8 mouse cellular contexts compared by ENCODE assay signal in the genomic region with DNA sequence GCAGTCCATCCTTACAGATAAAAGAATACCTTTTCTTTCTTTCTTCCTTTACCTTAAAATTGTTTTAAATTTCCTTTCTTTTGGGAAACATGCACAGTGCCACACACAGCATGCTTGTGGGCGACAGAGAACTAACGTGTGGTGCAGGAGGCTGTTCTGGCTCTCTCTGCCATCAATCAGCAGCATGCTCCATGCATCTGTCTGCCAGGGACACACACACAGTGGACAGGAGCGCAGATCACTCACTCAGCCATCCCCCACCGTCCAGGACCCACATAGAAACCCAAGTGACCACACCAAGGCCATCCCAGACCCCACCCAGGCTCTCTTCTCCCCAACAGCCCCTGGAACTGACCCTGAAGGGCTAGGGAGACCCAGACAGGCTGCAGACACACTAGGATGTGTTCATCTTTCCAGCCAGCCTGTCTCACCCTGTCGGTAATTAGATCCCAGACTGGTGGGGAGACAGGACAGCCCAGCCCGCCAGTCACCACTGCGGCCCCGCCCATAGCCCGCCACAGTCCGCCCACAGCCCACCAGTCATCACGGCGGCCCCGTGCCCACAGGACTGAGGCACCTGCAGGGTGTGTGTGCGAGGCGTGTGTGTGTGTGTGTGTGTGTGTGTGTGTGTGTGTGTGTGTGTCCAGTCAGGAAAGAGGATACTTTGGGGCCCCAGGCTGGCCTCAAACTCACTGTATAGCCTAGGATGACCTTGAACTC. TPM values are rescaled to one million over a fixed set of nuclear protein-coding genes. Genes with fewer than 3 reads are reported as not detected.
DNase-seq lines count a peak whose midpoint lies in the region; ATAC-seq lines count a peak whose summit lies in the region.

No protein-coding gene starts in this region.

- H3K4me3 ChIP-seq in heart, embryonic 11.5 days (ENCODE audit: low read depth, low read length): peak overlapping the region; percentile 32
- H3K4me3 ChIP-seq in forebrain, embryonic 10.5 days: peak overlapping the region; percentile 57
- H3K4me3 ChIP-seq in limb, embryonic 15.5 days: peak overlapping the region; percentile 35
- peak overlapping the region; percentile 38 for H3K4me3 ChIP-seq in stomach, embryonic 15.5 days (replicated peaks)

- H3K36me3 ChIP-seq in heart, embryonic 11.5 days (ENCODE audit: control insufficient read depth, insufficient read depth, low read length): no peaks in the 10 kb centered on the region
- no peaks in the 10 kb centered on the region for H3K36me3 ChIP-seq in forebrain, embryonic 10.5 days (replicated peaks)
- no peaks in the 10 kb centered on the region for H3K36me3 ChIP-seq in limb, embryonic 15.5 days
- no peaks in the 10 kb centered on the region for H3K36me3 ChIP-seq in stomach, embryonic 15.5 days

- peak overlapping the region; percentile 96 for H3K27ac ChIP-seq in heart, embryonic 11.5 days (ENCODE audit: low read depth, low read length)
- H3K27ac ChIP-seq in forebrain, embryonic 10.5 days: peak overlapping the region; percentile 74
- peak overlapping the region; percentile 89 for H3K27ac ChIP-seq in limb, embryonic 15.5 days
- peak overlapping the region; percentile 92 for H3K27ac ChIP-seq in stomach, embryonic 15.5 days

- WGBS in heart, embryonic 11.5 days (ENCODE audit: insufficient replicate concordance): 7% methylated on average over 15 of the region's 15 CpGs
- WGBS in forebrain, embryonic 10.5 days: 18% methylated on average over 15 of the region's 15 CpGs
- WGBS in limb, embryonic 15.5 days: 9% methylated on average over 15 of the region's 15 CpGs
- 9% methylated on average over 15 of the region's 15 CpGs for WGBS in stomach, embryonic 15.5 days

- H3K4me2 ChIP-seq in heart, embryonic 11.5 days: peak overlapping the region; percentile 74
- peak overlapping the region; percentile 60 for H3K4me2 ChIP-seq in limb, embryonic 15.5 days
- peak overlapping the region; percentile 80 for H3K4me2 ChIP-seq in stomach, embryonic 15.5 days

- peaks cover 7% of the 10 kb centered on the region for H3K27me3 ChIP-seq in heart, embryonic 11.5 days (ENCODE audit: control insufficient read depth, insufficient read depth, low read length)
- peaks cover 75% of the 10 kb centered on the region for H3K27me3 ChIP-seq in forebrain, embryonic 10.5 days (ENCODE audit: poor library complexity, severe bottlenecking)
- H3K27me3 ChIP-seq in limb, embryonic 15.5 days: peaks cover under 1% of the 10 kb centered on the region; the same call in 1 of the 2 replicates
- H3K27me3 ChIP-seq in stomach, embryonic 15.5 days (replicated peaks): no peaks in the 10 kb centered on the region

- peaks cover 63% of the 10 kb centered on the region for H3K4me1 ChIP-seq in heart, embryonic 11.5 days (ENCODE audit: control insufficient read depth, insufficient read depth, low read length)
- peaks cover 77% of the 10 kb centered on the region for H3K4me1 ChIP-seq in forebrain, embryonic 10.5 days
- peaks cover 82% of the 10 kb centered on the region for H3K4me1 ChIP-seq in limb, embryonic 15.5 days
- peaks cover 73% of the 10 kb centered on the region for H3K4me1 ChIP-seq in stomach, embryonic 15.5 days

- peak; percentile 47; the same call in 1 of the 2 replicates for ATAC-seq in heart, embryonic 11.5 days (replicated peaks; ENCODE audit: insufficient number of reproducible peaks, low FRiP score, low TSS enrichment)
- ATAC-seq in limb, embryonic 15.5 days (ENCODE audit: insufficient number of reproducible peaks, low FRiP score, low TSS enrichment, low read depth): peak; percentile 28; the same call in 1 of the 2 replicates
- peak; percentile 27; the same call in 1 of the 2 replicates for ATAC-seq in stomach, embryonic 15.5 days (ENCODE audit: insufficient read depth, low FRiP score, low read depth)
- ATAC-seq in frontal cortex, adult (ENCODE audit: low TSS enrichment): no peak

- H3K9me3 ChIP-seq in heart, embryonic 11.5 days (replicated peaks; ENCODE audit: control insufficient read depth, low read length): no peaks in the 10 kb centered on the region
- no peaks in the 10 kb centered on the region for H3K9me3 ChIP-seq in forebrain, embryonic 10.5 days
- no peaks in the 10 kb centered on the region for H3K9me3 ChIP-seq in limb, embryonic 15.5 days
- no peaks in the 10 kb centered on the region for H3K9me3 ChIP-seq in stomach, embryonic 15.5 days

- no peak for DNase-seq in heart, adult 8-10 months (ENCODE audit: low spot score)
- peak; percentile 68 for DNase-seq in CD4-positive helper T cell, adult 2 months (ENCODE audit: low read depth, low spot score)
- peak; percentile 48 for DNase-seq in forebrain, embryonic 10.5 days (ENCODE audit: extremely low spot score, low spot score)
- DNase-seq in cerebellum, adult 9-11 months: no peak

- peak overlapping the region; percentile 73 for H3K9ac ChIP-seq in heart, embryonic 11.5 days (ENCODE audit: low read depth, low read length)
- H3K9ac ChIP-seq in limb, embryonic 15.5 days: no peak overlapping the region
- no peak overlapping the region for H3K9ac ChIP-seq in stomach, embryonic 15.5 days

RNA-seq across cellular contexts. Expression of gene Gadd45b, which starts 9.1 kb away (rescaled TPM):
- 21.3 and 25.6 TPM in 2 replicates for polyA plus RNA-seq in heart, embryonic 11.5 days (2014; fragmentation: Nextera tagmentation; extraction: Ambion mirVana)
- 10 to 100 TPM in 2 of 4 experiments, 1 to 10 TPM in 2; 5.0 to 18.1 (median 12.0) TPM for total RNA-seq in heart, adult 8-10 months (2022)
- polyA plus RNA-seq in forebrain, embryonic 10.5 days (2016; fragmentation: Nextera tagmentation; extraction: Ambion mirVana): 5.9 and 6.3 TPM in 2 replicates
- 44.4 and 44.7 TPM in 2 replicates for polyA plus RNA-seq in limb, embryonic 15.5 days (2015; fragmentation: Nextera tagmentation; extraction: Ambion mirVana)
- 33.6 TPM in 2 replicates for polyA plus RNA-seq in stomach, embryonic 15.5 days (2015; fragmentation: Nextera tagmentation; extraction: Ambion mirVana)

RNA-seq across cellular contexts. Expression of gene Lmnb2, which starts 20.9 kb away (rescaled TPM):
- polyA plus RNA-seq in heart, embryonic 11.5 days (2014; fragmentation: Nextera tagmentation; extraction: Ambion mirVana): 7.9 and 11.6 TPM in 2 replicates
- total RNA-seq in heart, adult 8-10 months (2022): 1 to 10 TPM; 3.5 to 6.3 (median 4.8) TPM
- 85.6 and 89.5 TPM in 2 replicates for polyA plus RNA-seq in forebrain, embryonic 10.5 days (2016; fragmentation: Nextera tagmentation; extraction: Ambion mirVana)
- 51.6 and 58.2 TPM in 2 replicates for polyA plus RNA-seq in limb, embryonic 15.5 days (2015; fragmentation: Nextera tagmentation; extraction: Ambion mirVana)
- 38.1 and 46.1 TPM in 2 replicates for polyA plus RNA-seq in stomach, embryonic 15.5 days (2015; fragmentation: Nextera tagmentation; extraction: Ambion mirVana)

RNA-seq across cellular contexts. Expression of gene Timm13, which starts 38.2 kb away (rescaled TPM):
- 300 and 340 TPM in 2 replicates for polyA plus RNA-seq in heart, embryonic 11.5 days (2014; fragmentation: Nextera tagmentation; extraction: Ambion mirVana)
- 100 to 1,000 TPM; 117 to 135 (median 123) TPM for total RNA-seq in heart, adult 8-10 months (2022)
- polyA plus RNA-seq in forebrain, embryonic 10.5 days (2016; fragmentation: Nextera tagmentation; extraction: Ambion mirVana): 395 and 401 TPM in 2 replicates
- polyA plus RNA-seq in limb, embryonic 15.5 days (2015; fragmentation: Nextera tagmentation; extraction: Ambion mirVana): 312 and 329 TPM in 2 replicates
- polyA plus RNA-seq in stomach, embryonic 15.5 days (2015; fragmentation: Nextera tagmentation; extraction: Ambion mirVana): 317 and 334 TPM in 2 replicates

Comparison
In these comparisons a context has a peak if more than half of its experiments do, and no peak if none do; other contexts are left out.
1. DNase-seq: peak in CD4-positive helper T cell, adult 2 months (single experiment) and forebrain, embryonic 10.5 days (single experiment); none in heart, adult 8-10 months (single experiment) and cerebellum, adult 9-11 months (single experiment).
2. Peak in every context shown above with its lines, with median percentiles within 50 percentile points of each other: H3K27ac ChIP-seq, H3K4me2 ChIP-seq and H3K4me3 ChIP-seq.